Mouse (Mus musculus): ENCODE data around the gene Plin3.
A peak's percentile ranks its signal among the peaks of the same experiment; 100 is the strongest.

DNA sequence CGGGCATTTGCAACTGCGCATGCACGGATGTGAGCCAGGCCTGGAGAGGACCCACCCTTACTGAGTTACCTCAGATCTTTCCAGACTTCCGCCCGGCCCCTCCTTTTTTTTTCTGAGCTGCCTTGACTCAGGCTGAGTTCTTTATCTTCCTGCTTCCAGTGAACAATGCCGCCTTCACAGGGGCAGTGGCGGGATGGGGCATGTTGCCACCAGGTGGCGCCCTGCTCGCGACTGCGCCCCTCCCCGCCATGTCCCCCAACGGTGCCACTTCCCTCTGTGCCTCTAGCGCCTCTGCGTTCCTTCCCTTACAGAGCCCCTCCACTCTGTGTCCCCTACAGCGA lies 1.5 kb downstream of the Plin3 start:
- TF ChIP-seq CTCF (IDR thresholded peaks at IDR 0.05; ENCODE audit: control insufficient read depth, insufficient read depth, insufficient replicate concordance, low read depth, low read length) (peak; percentile 86), POLR2A (IDR thresholded peaks at IDR 0.05; ENCODE audit: control insufficient read depth, low read depth, low read length) (peak; percentile 36; the same call in 1 of the 2 replicates)

All from testis, adult 2 months (tissue).